Mouse (Mus musculus) liver, postnatal 0 days (tissue): ENCODE measurements around the gene Cd86. TPM values are rescaled to one million over a fixed set of nuclear protein-coding genes. Genes with fewer than 3 reads are reported as not detected.

Experiments
- ATAC-seq: fragments of 200-750 bp; cut with Nextera tagmentation; 2 replicates; pipeline ENCODE4 v1.8.0; 2017; ENCODE audit warnings: mild to moderate bottlenecking, moderate library complexity
- DNase-seq: peaks from one replicate; pipeline ENCODE4 v3.0.0-alpha.2; 2016
- H3K27ac ChIP-seq: fragments of 300-500 bp; sonication (generic); 2 replicates; pipeline ENCODE4 v1.5.1; 2014; ENCODE audit warnings: antibody characterized with exemption, moderate library complexity, mild to moderate bottlenecking, low read depth
- H3K27me3 ChIP-seq: fragments of 300-500 bp; sonication (generic); 2 replicates; pipeline ENCODE4 v1.6.1; 2014; ENCODE audit warnings: low read length, control low read depth, mixed read lengths; ENCODE audit not compliant: insufficient read depth
- H3K36me3 ChIP-seq: fragments of 300-500 bp; sonication (generic); replicated peaks from 2 replicates; pipeline ENCODE4 v1.6.1; 2014; ENCODE audit warnings: mild to moderate bottlenecking, control low read depth, low read length, moderate library complexity, mixed read lengths; ENCODE audit not compliant: insufficient read depth
- H3K4me1 ChIP-seq: fragments of 300-500 bp; sonication (generic); 2 replicates; pipeline ENCODE4 v1.6.1; 2014; ENCODE audit warnings: antibody characterized with exemption, mild to moderate bottlenecking, control low read depth; ENCODE audit not compliant: insufficient read depth
- H3K4me2 ChIP-seq: fragments of 300-500 bp; sonication (generic); 2 replicates; pipeline ENCODE4 v1.6.1; 2014; ENCODE audit warnings: low read depth, mild to moderate bottlenecking, low read length, moderate library complexity, mixed read lengths
- H3K4me3 ChIP-seq: fragments of 300-500 bp; sonication (generic); 2 replicates; pipeline ENCODE4 v1.5.1; 2014; ENCODE audit warnings: low read depth, low read length
- H3K9ac ChIP-seq: fragments of 300-500 bp; sonication (generic); replicated peaks from 2 replicates; pipeline ENCODE4 v1.6.1; 2014; ENCODE audit warnings: mild to moderate bottlenecking, moderate library complexity
- H3K9me3 ChIP-seq: fragments of 300-500 bp; sonication (generic); 2 replicates; pipeline ENCODE4 v1.6.1; 2016; ENCODE audit warnings: mild to moderate bottlenecking, control low read depth, low read length, mixed read lengths
- CTCF ChIP-seq: sonication (generic); IDR thresholded peaks from 2 replicates; pipeline ENCODE4 v1.5.1; 2016; ENCODE audit warnings: antibody characterized with exemption, low read depth
- EP300 ChIP-seq: IDR thresholded peaks from 2 replicates; pipeline ENCODE4 v1.6.1; 2016; ENCODE audit warnings: antibody characterized with exemption, low read depth, mild to moderate bottlenecking
- WGBS: fragments of 180-500 bp; shearing (Covaris S2); extraction: QIAGEN DNeasy Blood & Tissue Kit; methylation state at CpG from one replicate; pipeline ENCODE4 v1.1.7; 2014; ENCODE audit not compliant: insufficient replicate concordance; 5-methylcytosine and 5-hydroxymethylcytosine counted together
- polyA plus RNA-seq: library from polyadenylated mRNA; unstranded; fragments of >200 nt; fragmentation: Nextera tagmentation; extraction: Ambion mirVana; gene quantifications from 2 replicates; pipeline ENCODE4 v1.2.1, GENCODE M21; 2015

Cd86 gene
- polyA plus RNA-seq, 1 experiment from 2014 or later: 9.3 TPM

DNA sequence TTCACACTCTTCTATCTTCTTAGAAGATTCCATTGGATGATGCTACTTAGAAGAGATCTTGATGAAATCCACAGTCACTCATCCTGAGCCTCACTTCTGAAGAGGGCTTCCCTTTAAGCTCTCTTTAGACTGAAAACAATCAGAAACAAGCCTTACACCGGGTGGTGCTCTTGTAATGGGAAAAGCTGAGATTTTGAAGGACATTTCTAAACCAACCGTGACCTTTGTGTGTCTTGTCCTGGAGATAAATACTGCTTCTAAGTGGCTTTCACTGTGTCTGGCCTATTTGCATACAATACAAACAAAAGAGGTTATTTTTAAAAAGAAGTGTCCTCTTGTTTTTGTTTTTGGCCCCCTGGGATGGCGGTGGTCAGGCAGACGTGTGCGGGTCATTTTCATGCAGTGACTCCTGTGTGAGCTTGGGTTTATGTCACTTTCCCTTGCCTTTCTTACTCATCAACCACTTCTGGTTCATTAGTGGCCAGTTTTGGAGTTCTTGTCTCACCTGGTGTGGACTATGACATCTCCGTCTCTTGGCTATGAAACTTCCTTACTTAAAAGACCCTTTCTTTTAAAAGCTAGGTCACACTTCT is 14.6 kb downstream of the Cd86 start:
- WGBS: 67% methylated on average over 6 of the region's 6 CpGs
- Histone ChIP-seq H3K36me3 (no peaks in the 10 kb centered on the region), H3K4me2 (no peak overlapping the region), H3K9ac (no peak overlapping the region), H3K4me3 (no peak overlapping the region), H3K9me3 (no peaks in the 10 kb centered on the region), H3K4me1 (no peaks in the 10 kb centered on the region), H3K27me3 (no peaks in the 10 kb centered on the region), H3K27ac (no peak overlapping the region)
- no peak for TF ChIP-seq EP300
- no peak for TF ChIP-seq CTCF
- no peak for ATAC-seq
- no peak for DNase-seq

DNA sequence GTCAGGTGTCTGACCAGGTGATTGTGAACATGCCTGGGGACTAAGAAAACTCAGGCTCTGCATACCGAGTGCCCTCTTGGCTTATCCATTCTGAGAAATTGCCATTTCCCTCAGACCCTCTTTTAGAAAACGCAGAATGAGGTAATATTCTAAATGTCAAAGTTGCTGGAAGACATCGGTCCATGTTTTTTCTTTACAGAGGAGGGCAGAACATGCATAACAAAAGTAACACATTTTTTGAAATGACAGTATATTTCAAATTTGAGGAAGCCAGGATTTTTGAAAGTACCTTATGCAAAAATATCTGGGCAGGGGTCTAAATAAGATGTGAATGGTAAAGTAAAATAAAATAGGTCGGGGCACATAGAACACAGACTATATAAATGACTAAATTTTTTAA is 15.4 kb downstream of the Cd86 start:
- DNase-seq (no peak), ATAC-seq (no peak)
- Histone ChIP-seq H3K36me3 (no peaks in the 10 kb centered on the region), H3K9me3 (no peaks in the 10 kb centered on the region), H3K4me3 (no peak overlapping the region), H3K27me3 (no peaks in the 10 kb centered on the region), H3K27ac (no peak overlapping the region), H3K9ac (no peak overlapping the region), H3K4me2 (no peak overlapping the region), H3K4me1 (no peaks in the 10 kb centered on the region)
- TF ChIP-seq EP300: no peak
- no peak for TF ChIP-seq CTCF
- WGBS: 80% methylated on average over 4 of the region's 4 CpGs

DNA sequence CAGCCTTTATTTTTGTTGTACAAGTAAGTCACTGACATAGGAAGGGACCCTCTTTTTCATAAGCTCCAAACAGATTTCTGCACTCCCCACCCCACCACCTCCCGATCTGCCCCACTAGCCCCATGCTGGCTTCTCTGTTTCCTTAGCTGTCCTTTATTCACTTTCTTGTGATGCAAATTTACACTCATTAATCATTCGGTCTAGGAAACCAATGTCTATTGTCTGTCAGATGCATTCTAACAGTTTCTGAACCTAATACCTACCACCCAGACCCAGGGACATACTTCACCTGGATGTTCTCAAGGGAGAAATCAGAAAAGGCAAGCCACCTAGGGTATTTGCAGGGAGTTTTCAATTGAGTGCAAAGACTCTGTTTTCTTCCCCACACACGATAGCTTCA is 16.6 kb downstream of the Cd86 start:
- TF ChIP-seq CTCF (no peak), EP300 (no peak)
- Histone ChIP-seq H3K9ac (no peak overlapping the region), H3K4me2 (no peak overlapping the region), H3K27me3 (no peaks in the 10 kb centered on the region), H3K36me3 (no peaks in the 10 kb centered on the region), H3K9me3 (no peaks in the 10 kb centered on the region), H3K4me1 (no peaks in the 10 kb centered on the region), H3K27ac (no peak overlapping the region), H3K4me3 (no peak overlapping the region)
- 68% methylated on average over 3 of the region's 3 CpGs for WGBS
- ATAC-seq (no peak), DNase-seq (no peak)

DNA sequence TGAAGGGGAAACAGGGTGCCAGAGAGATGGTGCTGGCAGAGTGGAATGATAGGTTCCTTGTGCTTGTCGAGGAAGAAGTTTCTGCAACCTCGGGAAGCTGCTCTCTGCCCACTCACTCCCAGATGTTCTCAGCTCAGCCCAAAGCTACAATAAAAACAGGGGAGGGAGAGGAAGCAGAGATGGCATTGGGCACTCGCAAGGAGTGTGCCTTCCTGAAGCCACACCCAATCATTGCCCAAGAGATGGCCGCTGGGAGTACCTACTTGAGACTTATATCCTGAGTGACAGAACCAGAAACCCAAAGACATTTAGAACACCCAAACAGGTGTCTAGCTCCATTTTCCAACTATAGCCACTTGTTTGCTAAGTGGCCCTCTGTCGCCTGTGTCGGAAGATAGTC is 20.8 kb downstream of the Cd86 start:
- 73% methylated on average over 6 of the region's 6 CpGs for WGBS
- no peaks in the 10 kb centered on the region for H3K27me3 ChIP-seq

DNA sequence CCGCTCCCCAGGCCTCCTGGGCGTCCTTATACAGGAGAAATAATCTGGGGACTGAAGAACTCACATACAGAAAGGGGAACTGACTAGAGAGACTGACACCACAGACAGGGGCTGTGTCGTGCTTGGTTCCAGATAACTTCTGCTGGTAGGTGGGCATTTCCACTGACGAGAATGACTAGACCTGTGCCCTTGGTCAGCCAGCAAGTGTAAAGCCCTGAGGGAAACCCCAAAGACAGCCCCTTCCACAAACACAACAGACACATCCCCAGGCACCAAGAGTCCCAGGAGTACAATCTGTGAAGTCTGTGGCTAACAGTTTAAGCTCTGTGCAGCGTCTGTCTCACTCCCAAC is 23.2 kb downstream of the Cd86 start:
- 41% methylated on average over 5 of the region's 5 CpGs for WGBS
- H3K4me2 ChIP-seq: no peak overlapping the region
- no peaks in the 10 kb centered on the region for H3K27me3 ChIP-seq
- no peak overlapping the region for H3K4me3 ChIP-seq
- no peak overlapping the region for H3K27ac ChIP-seq
- TF ChIP-seq EP300 (no peak), CTCF (no peak)
- H3K9ac ChIP-seq: no peak overlapping the region
- H3K36me3 ChIP-seq: no peaks in the 10 kb centered on the region
- DNase-seq (no peak), ATAC-seq (no peak)
- no peaks in the 10 kb centered on the region for H3K9me3 ChIP-seq
- H3K4me1 ChIP-seq: no peaks in the 10 kb centered on the region

More for the DNA sequence above, 20.8 kb downstream of the Cd86 start:
- no peak for TF ChIP-seq EP300
- no peak for TF ChIP-seq CTCF
- no peak overlapping the region for H3K9ac ChIP-seq
- H3K4me3 ChIP-seq: no peak overlapping the region
- H3K36me3 ChIP-seq: no peaks in the 10 kb centered on the region
- no peak overlapping the region for H3K27ac ChIP-seq
- no peaks in the 10 kb centered on the region for H3K4me1 ChIP-seq
- no peak overlapping the region for H3K4me2 ChIP-seq
- ATAC-seq (no peak), DNase-seq (no peak)
- no peaks in the 10 kb centered on the region for H3K9me3 ChIP-seq

DNA sequence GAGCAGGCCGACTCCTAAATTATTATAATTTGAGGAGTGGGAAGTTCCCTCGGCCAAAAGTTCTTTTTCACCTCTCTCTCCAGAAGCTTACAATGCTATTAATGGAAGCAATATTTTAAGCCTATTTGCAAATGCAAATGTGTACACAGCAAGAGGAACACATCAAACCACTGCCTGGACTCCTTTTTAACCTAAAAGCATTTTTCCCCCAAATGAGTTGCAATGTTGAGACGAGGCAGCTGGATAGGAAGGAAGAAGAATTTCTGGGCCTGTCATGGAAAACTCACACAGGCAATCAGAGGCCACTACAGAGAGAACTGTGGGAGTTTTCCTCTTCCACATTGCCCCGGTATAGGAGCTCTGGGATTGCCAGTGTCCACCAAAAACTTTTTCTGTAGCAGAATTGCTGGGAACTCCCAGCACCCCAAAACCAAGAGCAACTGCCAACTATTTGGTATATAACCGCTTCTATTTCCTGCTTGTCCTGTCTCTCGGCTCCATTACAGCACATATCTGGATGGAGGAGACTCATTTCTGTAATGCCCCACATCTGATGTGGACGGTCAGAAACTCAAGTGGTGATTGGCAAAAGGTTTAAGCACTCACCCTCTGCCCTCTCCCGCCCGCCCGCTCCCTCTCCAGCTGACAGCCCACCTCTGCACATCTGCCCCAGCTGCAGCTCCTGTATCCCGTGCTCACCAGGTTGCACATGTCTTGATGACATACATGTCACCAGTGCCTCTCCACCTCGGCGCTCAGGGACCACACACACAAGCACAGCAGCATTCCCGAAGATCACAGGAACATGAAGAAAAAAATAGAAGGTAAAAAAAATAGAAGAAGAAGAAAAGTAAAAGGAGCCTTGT is 23.8 kb downstream of the Cd86 start:
- Histone ChIP-seq H3K27me3 (no peaks in the 10 kb centered on the region), H3K4me3 (no peak overlapping the region), H3K4me1 (no peaks in the 10 kb centered on the region), H3K36me3 (no peaks in the 10 kb centered on the region), H3K9me3 (no peaks in the 10 kb centered on the region), H3K27ac (no peak overlapping the region), H3K9ac (no peak overlapping the region), H3K4me2 (no peak overlapping the region)
- no peak for TF ChIP-seq CTCF
- TF ChIP-seq EP300: no peak
- 73% methylated on average over 14 of the region's 14 CpGs for WGBS
- ATAC-seq (no peak), DNase-seq (no peak)

DNA sequence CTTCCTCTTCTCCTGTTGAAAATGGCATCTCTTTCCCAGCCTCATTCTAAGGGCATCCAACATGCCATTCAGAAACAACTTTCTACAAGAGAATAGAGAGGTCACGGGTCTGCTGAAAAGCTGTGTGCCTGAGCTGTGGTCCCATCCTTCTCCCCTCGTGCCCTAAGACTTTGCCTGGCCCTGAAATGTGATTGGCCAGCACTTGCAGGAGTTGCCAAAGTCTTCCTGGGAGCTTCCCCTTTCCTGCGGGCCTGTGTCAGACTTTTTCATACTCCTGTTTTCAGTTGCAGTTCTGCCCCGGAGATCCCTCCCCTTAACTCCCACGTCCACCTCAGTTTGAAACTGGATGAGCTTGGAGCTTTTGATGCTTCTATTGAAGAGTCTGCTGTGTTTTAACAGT is 24.9 kb downstream of the Cd86 start:
- no peaks in the 10 kb centered on the region for H3K9me3 ChIP-seq
- no peaks in the 10 kb centered on the region for H3K4me1 ChIP-seq
- H3K27me3 ChIP-seq: no peaks in the 10 kb centered on the region
- no peak for DNase-seq
- H3K4me2 ChIP-seq: no peak overlapping the region
- ATAC-seq: no peak
- H3K36me3 ChIP-seq: no peaks in the 10 kb centered on the region
- 42% methylated on average over 5 of the region's 5 CpGs for WGBS
- no peak overlapping the region for H3K27ac ChIP-seq
- TF ChIP-seq CTCF (no peak), EP300 (no peak)
- no peak overlapping the region for H3K9ac ChIP-seq
- H3K4me3 ChIP-seq: no peak overlapping the region
